Mouse (Mus musculus) large intestine, adult 2 months (tissue): ENCODE measurements around the gene 1700086D15Rik. TPM values are rescaled to one million over a fixed set of nuclear protein-coding genes. Genes with fewer than 3 reads are reported as not detected.
A peak's percentile ranks its signal among the peaks of the same experiment; 100 is the strongest.

ENCODE experiments used
- DNase-seq: peaks from one replicate; pipeline ENCODE4 v3.0.0-alpha.2; 2012; ENCODE audit warnings: low read depth, low spot score
- WGBS: fragments of 180-500 bp; shearing (Covaris S2); methylation state at CpG from one replicate; pipeline ENCODE4 v1.1.7; 2018; 5-methylcytosine and 5-hydroxymethylcytosine counted together
- polyA plus RNA-seq: library from polyadenylated mRNA; depleted of rRNA; stranded (reverse); fragments of >200 nt; gene quantifications from 2 replicates; pipeline ENCODE4 v1.2.3, GENCODE M21; 2012; rRNA removed

Gene 1700086D15Rik
- polyA plus RNA-seq, 1 experiment = not detected

- 81% methylated on average over 3 of the region's 3 CpGs for WGBS
- no peak for DNase-seq
Observed at GRCm38 (mm10) chr11:65139030-65139429, 20.7 kb downstream of the 1700086D15Rik start.

DNA sequence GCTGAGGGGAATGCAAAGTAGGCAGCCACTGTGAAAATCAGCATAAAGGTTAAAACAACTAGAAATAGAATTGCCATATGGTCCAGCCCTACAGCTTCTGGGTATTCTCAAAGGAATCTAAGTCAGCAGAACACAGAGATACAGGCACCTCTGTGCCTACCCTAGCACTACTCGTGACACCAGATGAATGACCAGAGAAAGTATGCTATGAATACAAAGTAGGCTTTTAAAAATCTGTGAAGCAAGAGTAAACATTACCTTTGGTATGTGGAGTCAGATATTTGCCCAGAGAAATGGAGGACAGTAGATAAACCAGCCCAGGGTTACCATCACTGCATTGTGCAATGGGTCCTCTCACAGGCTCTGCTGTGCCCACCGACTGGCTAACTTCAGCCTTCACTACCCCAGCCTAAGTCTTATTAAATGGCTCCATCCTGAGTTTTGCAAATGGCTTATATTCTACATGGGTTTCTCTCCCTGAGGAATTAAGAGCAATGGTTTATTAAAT lies 22.5 kb downstream of the 1700086D15Rik start:
- WGBS = 50% methylated on average over 2 of the region's 2 CpGs
- DNase-seq = no peak

GRCm38 (mm10) chr11:65135251-65135739 lies 24.4 kb downstream of the 1700086D15Rik start:
- no peak for DNase-seq
- 70% methylated on average over 8 of the region's 8 CpGs for WGBS

DNA sequence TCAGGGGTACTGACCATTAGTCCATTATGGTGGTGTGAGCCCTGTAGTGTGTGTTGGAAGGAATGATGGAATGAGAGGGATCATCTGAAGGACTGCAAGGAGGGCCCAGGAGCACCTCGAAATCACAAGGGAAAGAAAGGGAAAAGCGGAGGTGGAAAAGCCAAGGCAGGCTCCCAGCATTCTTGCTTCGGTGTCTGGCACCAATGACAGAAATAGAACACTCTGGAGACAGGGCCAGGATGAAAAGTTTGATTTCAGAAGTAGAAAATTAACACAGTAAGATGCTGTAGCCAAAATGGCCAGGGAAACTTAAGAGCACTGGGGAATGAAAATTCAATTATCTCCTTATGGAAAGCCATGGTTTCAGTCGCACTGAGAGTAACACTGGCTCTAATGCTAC lies 26.0 kb downstream of the 1700086D15Rik start:
- WGBS = 82% methylated on average over 4 of the region's 4 CpGs
- DNase-seq = no peak

DNA sequence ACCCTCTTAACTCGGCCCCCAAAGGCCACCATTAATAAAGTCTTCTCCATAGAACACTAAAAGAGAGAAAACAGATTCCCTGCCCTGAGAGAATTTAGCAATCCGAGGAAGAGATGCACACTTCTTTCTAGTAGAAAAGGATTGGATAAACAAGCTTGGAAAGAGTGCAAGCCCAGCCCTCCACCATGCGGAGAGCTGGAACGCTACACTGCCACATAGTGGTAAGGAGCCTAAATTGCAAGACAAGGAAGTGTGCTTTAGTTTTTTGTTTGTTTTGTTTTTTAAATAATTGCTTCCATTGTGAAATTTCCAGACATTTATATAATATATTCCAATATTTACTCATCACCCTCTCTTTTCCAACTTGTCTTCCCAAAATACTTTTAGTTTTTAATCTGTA lies 30.6 kb downstream of the 1700086D15Rik start:
- DNase-seq = no peak
- 84% methylated on average over 4 of the region's 4 CpGs for WGBS

DNA sequence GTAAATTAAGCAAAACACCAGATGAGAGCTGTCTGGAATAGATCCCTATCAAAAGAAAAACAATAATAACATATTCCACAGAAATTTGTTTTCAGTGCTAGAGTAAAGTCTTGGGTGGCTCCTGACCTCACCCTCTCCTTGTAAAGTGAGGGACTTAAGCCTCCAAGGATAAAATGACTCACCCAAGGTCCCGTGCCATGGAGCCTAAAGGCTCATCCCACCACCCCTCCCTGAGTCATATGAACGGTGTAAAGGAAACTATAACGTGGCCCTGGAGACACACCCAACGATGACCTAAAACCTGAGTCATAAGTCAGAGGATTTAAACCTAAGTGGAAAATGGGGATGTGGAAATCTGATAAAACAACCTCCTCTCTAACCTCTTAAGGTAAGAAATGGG lies 31.0 kb downstream of the 1700086D15Rik start:
- WGBS = 33% methylated on average over 4 of the region's 4 CpGs
- peak; percentile 7 for DNase-seq

DNA sequence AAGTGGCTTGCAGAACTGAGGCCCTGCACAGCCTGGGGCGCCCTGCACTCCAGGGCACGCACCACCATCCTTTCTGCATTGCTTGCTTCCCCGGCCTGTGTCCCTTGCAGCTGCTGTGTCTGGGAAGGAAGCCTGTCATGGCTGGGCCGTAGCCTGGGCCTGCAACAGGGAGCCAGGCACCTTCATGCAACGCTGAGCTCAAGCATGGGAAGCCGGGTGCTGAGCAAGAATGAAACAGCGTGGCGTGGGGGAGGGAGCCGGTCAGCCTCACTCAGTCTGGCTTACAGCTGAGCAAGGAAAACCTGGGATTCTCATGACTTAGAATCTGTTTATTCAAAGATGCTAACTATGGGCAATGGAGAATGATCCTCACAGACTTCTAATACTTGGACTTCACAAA lies 33.1 kb downstream of the 1700086D15Rik start:
- 76% methylated on average over 9 of the region's 9 CpGs for WGBS

DNA sequence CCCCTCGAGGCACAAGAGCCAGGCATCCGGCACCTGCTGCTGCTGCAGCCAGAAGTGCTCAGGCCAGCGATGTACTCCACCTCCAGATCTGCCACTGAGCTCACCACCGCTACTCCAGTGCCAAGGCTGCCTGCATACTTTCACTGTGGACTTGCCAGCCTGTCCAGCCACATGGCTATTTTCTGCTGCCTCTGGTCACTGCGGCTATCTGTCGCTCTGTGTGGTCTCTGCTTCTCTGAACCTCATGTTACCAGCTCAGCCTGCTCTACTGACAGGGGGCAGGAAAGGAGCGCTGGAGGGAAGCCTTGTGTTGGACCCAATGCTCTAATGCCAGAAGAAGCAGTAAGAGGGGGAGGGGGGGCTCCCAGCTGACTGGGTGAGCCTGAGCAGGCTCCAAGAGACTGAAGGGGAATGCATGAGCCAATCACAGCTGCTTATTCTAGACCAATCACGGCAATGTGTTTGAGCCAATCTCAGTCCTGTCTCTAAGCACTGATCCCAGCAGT lies 34.7 kb downstream of the 1700086D15Rik start:
- no peak for DNase-seq

More for the DNA sequence above, 33.1 kb downstream of the 1700086D15Rik start:
- no peak for DNase-seq

GRCm38 (mm10) chr11:65120276-65120675 lies 39.4 kb downstream of the 1700086D15Rik start:
- WGBS = 87% methylated on average over 4 of the region's 4 CpGs
- DNase-seq = no peak

More for the DNA sequence above, 34.7 kb downstream of the 1700086D15Rik start:
- WGBS = 59% methylated on average over 8 of the region's 8 CpGs

GRCm38 (mm10) chr11:65115811-65116210 lies 43.9 kb downstream of the 1700086D15Rik start:
- no peak for DNase-seq
- WGBS = 78% methylated on average over 6 of the region's 6 CpGs

DNA sequence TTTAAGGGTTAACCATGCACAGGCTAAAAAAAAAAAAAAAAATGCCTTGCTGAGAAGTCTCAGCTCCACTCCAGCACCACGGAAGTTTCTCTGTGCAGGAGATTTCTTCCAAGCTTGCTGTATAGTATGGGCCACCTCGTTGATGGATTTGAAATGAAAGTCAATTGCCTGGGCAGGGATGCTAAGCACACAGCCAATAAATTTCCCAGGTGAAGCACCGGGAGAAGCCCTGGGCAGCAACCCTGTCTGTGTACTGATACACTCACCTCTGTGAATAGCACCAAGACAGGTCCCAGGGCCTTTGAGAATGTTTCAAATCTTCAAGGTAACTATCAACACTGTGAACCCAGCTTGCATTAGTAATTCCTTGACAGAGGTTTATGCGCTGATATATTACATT lies 47.6 kb downstream of the 1700086D15Rik start:
- no peak for DNase-seq
- WGBS = 23% methylated on average over 4 of the region's 4 CpGs

DNA sequence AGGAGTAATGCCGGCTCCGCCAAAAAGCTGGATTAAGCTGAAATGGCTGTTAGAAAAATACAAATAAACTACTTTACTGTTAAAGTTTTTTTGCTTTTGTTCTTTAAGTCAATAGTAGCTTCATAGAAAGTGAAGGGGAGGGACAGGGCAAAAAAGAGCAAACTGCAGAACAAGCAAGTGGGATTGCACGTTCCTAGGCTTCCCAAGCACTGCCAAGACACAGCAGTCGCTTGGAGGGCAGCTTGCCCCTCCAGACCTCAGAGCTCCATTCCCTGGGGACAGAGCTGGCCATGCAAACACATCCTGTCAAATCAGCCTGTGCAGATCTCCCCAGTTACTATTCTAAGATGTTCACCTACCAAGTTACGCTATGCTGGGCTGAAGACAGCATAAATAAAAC lies 48.0 kb downstream of the 1700086D15Rik start:
- no peak for DNase-seq
- WGBS = 53% methylated on average over 5 of the region's 5 CpGs

DNA sequence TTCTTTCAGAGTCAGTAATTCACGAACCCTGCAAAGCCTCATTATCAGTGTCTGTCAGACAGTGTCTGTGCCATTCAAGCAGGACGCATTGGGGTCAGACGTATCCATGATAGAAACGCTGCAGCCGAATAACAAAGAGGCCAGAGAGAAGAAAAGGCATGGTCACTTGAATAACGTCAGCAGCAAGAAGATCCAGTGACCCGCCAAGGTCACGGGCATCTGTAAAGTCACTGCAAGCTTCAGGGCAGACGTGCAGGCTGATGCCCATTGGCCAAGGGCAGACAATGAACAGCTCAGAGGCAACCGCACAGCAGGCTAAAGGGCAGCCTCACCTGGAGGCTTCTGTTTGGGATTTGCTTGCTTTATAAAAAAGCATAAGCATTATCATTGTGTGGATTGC lies 49.6 kb downstream of the 1700086D15Rik start:
- 83% methylated on average over 10 of the region's 10 CpGs for WGBS
- DNase-seq = no peak

DNA sequence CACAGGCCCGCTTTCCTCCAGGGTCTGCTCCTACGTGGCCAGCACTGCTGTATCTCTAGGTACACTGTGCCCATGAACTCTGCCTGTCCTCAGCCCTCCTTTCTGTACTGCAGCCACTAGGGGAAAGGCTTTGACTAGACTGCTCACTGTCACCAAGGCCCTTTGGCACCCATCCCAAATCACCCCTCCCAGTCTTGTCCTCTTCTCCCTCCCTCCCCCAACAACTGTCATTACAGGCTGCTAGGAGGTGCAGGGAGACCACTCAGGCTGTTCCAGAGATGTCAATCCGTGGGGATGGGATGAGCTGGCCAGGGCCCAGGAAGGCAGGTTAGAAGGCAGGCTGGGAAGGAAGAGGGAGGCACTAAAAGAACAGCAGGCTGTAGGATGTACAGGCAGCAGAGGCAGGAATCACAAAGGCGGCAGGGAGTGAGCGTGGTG lies 51.9 kb downstream of the 1700086D15Rik start:
- WGBS = 76% methylated on average over 5 of the region's 5 CpGs
- DNase-seq = no peak

DNA sequence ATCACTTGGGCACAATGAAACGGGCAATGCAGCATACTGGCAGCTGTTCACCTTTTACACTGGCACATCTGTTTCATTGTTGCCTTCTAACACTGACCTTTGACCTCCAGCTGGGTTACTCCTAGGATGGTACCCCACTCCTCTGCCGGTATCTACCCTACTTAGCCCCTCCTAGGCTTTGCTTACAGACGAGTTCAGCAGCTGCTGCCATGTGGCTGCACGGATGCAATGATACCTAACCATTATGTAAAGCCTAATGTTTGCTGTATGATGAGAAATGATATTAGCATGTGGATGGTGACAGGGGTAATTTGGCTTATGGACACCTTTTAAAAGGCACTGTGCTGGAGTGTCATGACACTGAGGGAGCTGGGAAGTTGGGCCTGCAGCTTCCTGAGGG lies 52.5 kb downstream of the 1700086D15Rik start:
- 60% methylated on average over 4 of the region's 4 CpGs for WGBS
- no peak for DNase-seq

GRCm38 (mm10) chr11:65104076-65104475 lies 55.6 kb downstream of the 1700086D15Rik start:
- no peak for DNase-seq
- WGBS = 85% methylated on average over 3 of the region's 3 CpGs

Other genes starting within 250 kb of the 1700086D15Rik start
- 13.3 and 14.3 TPM in 2 replicates for gene Elac2, start 180.9 kb downstream of the 1700086D15Rik start, polyA plus RNA-seq
- gene Arhgap44, start 3.1 kb upstream of the 1700086D15Rik start, polyA plus RNA-seq = 1.1 and 1.6 TPM in 2 replicates
- 1.8 and 5.6 TPM in 2 replicates for gene Myocd, start 110.1 kb upstream of the 1700086D15Rik start, polyA plus RNA-seq